Mouse (Mus musculus) thymus, adult 2 months (tissue): Measurements from ENCODE around the gene Rpusd3.

Source experiments
- CTCF ChIP-seq: fragments of 200-500 bp; IDR thresholded peaks from 2 replicates; pipeline ENCODE4 v1.5.1; 2012; ENCODE audit warnings: mild to moderate bottlenecking, control low read depth, low read length, moderate library complexity, borderline replicate concordance; ENCODE audit not compliant: control insufficient read depth, poor library complexity, insufficient read depth; ENCODE audit errors: extremely low read depth
- POLR2A ChIP-seq: fragments of 200-500 bp; IDR thresholded peaks from 2 replicates; pipeline ENCODE4 v1.6.1; 2012; ENCODE audit warnings: mild to moderate bottlenecking, low read length, control low read depth, moderate library complexity; ENCODE audit not compliant: control insufficient read depth, poor library complexity, insufficient read depth; ENCODE audit errors: extremely low read depth

DNA sequence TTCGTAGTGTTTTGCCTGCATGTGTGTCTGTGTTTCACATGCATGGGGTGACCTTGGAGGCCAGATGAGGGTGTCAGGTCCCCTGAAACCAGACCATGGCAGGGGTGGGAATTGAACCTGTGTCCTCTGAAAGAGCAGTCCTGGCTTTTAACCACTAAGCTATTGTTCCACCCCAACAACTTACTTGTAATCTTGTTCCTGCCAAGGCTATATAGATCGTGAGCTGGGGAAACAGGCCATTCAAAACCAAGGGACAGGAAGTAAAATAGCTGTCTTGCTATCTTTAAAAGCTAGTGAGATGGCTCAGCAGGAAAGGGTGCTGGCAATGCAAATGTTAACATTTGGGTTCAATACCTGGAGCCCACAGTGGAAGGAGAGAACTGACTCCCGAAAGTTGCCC, 10.8 kb upstream of the Rpusd3 start:
- no peak for TF ChIP-seq CTCF
- no peak for TF ChIP-seq POLR2A
